Mouse (Mus musculus): ENCODE results near the gene Dglucy. TPM values are rescaled to one million over a fixed set of nuclear protein-coding genes. Genes with fewer than 3 reads are reported as not detected.

Dglucy gene
- polyA plus RNA-seq, 1 experiment from 2014 or later, result 1.9 TPM

DNA sequence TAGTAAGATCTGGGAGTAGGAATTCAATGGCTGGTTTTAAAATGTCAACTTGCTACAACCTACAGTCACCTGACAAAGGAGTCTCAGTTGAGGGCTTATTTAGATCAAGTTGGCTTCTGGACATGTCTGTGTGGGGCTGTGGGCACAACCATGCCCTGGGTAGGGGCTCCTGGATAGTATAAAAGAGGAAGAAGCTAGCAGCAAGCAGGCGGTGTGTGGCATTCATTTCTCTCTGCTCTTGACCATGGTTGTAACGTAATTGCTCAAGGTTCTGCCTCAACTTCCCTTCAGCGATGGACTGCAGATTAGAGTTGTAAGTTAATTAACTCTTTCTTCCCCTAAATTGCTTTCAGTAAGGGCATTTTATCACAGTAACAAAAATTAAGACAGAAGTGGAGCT, 73.5 kb downstream of the Dglucy start:
- no peaks in the 10 kb centered on the region for H3K9me3 ChIP-seq
- H3K4me3 ChIP-seq, result no peak overlapping the region
- 79% methylated on average over 3 of the region's 3 CpGs for WGBS
- no peaks in the 10 kb centered on the region; the same call in 1 of the 2 replicates for H3K27me3 ChIP-seq
- no peaks in the 10 kb centered on the region for H3K4me1 ChIP-seq
- H3K9ac ChIP-seq, result no peak overlapping the region
- H3K36me3 ChIP-seq, result no peaks in the 10 kb centered on the region
- ATAC-seq (ENCODE audit: low FRiP score, low read depth), result no peak
- no peak overlapping the region for H3K4me2 ChIP-seq (replicated peaks)
- no peak overlapping the region for H3K27ac ChIP-seq

DNA sequence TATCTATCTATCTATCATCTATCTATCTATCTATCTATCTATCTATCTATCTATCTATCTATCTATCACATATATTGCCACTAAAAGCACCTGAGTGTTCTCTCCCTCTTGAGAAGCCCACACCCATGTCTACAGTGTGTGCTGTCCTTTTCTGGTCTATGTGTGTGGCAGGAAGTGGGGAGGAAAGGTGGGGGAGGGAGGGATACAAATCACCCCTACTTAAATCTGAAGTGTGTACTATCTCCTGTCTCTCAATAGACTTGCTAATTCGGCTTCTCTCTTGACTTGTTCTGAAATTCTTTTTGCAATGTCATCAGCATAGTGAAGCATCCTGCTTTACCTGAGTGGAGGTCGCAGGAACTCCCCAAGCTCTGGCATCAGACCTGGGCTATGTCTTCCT, 77.5 kb downstream of the Dglucy start:
- H3K4me1 ChIP-seq, result no peaks in the 10 kb centered on the region
- H3K27ac ChIP-seq, result no peak overlapping the region
- no peak for ATAC-seq (ENCODE audit: low FRiP score, low read depth)
- no peaks in the 10 kb centered on the region for H3K9me3 ChIP-seq
- H3K4me2 ChIP-seq (replicated peaks), result no peak overlapping the region
- no peaks in the 10 kb centered on the region for H3K27me3 ChIP-seq
- no peaks in the 10 kb centered on the region for H3K36me3 ChIP-seq
- H3K4me3 ChIP-seq, result no peak overlapping the region
- 88% methylated on average over 2 of the region's 2 CpGs for whole genome bisulfite sequencing
- no peak overlapping the region for H3K9ac ChIP-seq

DNA sequence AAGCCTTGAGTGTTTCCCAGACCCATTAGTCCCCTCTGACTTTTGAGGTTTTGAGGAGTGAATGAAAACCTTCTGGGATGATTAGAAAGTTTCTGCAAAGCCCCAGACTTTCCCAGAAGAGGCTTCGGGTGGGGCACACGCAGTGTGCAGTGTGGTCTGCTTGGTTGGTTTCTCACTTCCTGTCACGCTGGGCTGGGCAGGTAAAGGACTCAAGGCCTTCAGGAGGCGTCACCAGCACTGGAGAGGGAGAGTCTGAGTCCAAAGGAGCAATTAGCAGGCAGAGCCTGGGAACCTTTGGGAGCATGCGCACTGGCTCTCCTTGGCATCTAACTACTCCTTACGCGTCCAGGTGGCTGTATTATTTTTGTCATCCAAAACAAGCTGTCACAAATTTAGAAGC, 78.9 kb downstream of the Dglucy start:
- Histone ChIP-seq H3K9ac (no peak overlapping the region), H3K4me1 (no peaks in the 10 kb centered on the region), H3K27me3 (no peaks in the 10 kb centered on the region), H3K4me3 (no peak overlapping the region), H3K27ac (no peak overlapping the region), H3K9me3 (no peaks in the 10 kb centered on the region), H3K36me3 (no peaks in the 10 kb centered on the region), H3K4me2 (replicated peaks) (no peak overlapping the region)
- 64% methylated on average over 7 of the region's 7 CpGs for WGBS
- ATAC-seq (ENCODE audit: low FRiP score, low read depth), result no peak; the same call in 1 of the 2 replicates

DNA sequence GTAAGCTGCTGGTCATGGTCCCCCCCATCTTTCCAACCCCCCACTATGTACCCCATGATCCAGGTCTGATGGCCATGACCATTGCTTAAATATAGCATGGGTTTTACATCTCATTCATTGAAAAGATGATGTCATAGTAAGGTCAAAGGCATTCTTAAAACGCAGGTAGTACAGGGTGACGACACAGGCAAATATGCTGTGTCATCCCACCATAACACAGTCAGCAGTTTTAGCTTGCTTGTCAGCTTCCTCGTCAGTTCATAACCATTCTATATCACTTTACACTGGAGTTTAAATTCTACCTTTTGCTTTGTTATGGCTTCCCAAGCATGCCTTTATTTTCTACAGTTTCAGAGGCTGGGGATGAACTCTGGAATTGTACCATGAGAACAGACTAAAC, 83.4 kb downstream of the Dglucy start:
- Histone ChIP-seq H3K9ac (no peak overlapping the region), H3K4me3 (no peak overlapping the region), H3K27ac (no peak overlapping the region), H3K36me3 (no peaks in the 10 kb centered on the region), H3K27me3 (no peaks in the 10 kb centered on the region), H3K4me2 (replicated peaks) (no peak overlapping the region), H3K4me1 (no peaks in the 10 kb centered on the region), H3K9me3 (no peaks in the 10 kb centered on the region)
- ATAC-seq (ENCODE audit: low FRiP score, low read depth), result no peak
- WGBS, result 84% methylated on average over 3 of the region's 3 CpGs

DNA sequence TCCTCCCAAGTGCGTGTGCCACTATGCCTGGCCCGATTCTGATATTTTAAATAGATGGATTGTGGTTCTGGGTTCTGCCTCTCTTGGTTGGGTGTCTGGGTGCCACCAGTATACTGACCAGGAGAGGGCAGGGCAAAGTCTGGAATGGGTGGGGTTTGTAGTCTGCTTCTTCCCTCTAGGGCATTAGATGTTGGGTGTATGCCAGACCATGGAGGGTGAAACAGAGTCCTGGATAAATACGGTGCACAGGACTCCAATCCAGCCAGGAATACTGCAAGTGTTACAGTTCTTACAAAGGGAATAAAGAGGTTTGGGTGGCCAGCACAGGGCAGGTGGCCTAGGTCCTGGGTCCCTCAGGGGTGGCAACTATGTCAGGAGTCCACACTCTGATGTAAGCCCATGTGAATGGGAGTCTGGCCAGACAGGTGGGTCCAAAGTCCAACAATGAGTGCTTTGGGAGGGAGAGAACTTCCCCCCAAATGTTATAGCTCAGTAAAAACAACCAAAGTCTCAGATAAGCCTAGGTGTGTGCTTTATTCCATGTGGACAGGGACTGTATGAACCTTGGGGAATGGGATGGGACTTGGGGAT, 84.1 kb downstream of the Dglucy start:
- H3K4me2 ChIP-seq (replicated peaks), result no peak overlapping the region
- no peak overlapping the region for H3K4me3 ChIP-seq
- no peaks in the 10 kb centered on the region for H3K9me3 ChIP-seq
- H3K36me3 ChIP-seq, result no peaks in the 10 kb centered on the region
- WGBS, result 92% methylated on average over 3 of the region's 3 CpGs
- no peak overlapping the region for H3K9ac ChIP-seq
- no peaks in the 10 kb centered on the region for H3K27me3 ChIP-seq
- H3K27ac ChIP-seq, result no peak overlapping the region
- no peak for ATAC-seq (ENCODE audit: low FRiP score, low read depth)
- H3K4me1 ChIP-seq, result peaks cover 4% of the 10 kb centered on the region; the same call in 1 of the 2 replicates

DNA sequence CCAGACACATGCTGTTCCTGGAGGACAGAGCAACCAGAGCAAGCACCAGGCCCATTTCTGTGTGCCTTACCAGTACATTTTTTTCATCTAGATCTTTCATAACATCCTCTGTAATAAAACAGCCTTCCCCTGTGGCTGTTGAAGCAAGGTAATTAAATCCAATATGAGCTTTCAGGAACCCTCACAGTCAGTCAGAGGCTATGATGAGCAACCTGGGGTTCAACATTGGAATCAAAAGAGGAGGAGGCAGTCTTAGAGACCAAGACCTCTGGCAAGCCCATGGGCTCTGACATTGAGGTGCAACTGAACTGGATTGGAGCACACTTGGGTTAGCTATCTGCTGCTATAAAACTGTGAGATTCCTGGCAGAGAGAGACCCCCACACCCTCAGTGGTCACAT, 86.2 kb downstream of the Dglucy start:
- H3K9ac ChIP-seq, result no peak overlapping the region
- H3K4me2 ChIP-seq (replicated peaks), result no peak overlapping the region
- H3K27me3 ChIP-seq, result no peaks in the 10 kb centered on the region
- H3K27ac ChIP-seq, result no peak overlapping the region
- peaks cover 2% of the 10 kb centered on the region; the same call in 1 of the 2 replicates for H3K9me3 ChIP-seq
- peaks cover 7% of the 10 kb centered on the region; the same call in 1 of the 2 replicates for H3K4me1 ChIP-seq
- no peak overlapping the region for H3K4me3 ChIP-seq
- no peaks in the 10 kb centered on the region for H3K36me3 ChIP-seq
- no peak for ATAC-seq (ENCODE audit: low FRiP score, low read depth)

DNA sequence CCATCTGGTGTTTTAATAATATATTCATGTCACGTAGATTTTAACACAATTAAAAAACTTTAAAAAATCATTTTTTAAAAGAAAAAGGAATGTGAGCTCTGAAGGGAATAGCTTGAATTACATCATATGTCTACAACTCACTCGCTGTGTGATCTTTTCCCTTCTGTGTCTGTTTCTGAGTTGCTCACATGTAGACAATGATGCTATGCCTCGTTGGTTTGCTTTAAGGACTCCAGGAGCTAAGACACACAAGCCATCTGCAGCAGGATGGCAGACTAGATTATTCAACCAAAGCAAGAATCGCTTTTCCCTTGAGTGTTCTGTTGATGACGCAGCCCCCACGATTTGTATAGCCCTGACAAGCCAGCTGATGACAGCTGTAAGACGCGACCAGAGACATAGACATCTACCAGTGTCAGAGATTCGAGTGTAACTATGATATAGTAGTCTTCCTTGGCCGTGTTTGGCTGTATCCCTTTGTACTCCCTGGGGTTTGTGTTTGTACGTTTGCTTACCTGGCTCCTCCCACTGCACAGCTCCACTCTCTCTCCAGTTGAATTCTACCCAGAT, 86.7 kb downstream of the Dglucy start:
- no peak for ATAC-seq (ENCODE audit: low FRiP score, low read depth)

DNA sequence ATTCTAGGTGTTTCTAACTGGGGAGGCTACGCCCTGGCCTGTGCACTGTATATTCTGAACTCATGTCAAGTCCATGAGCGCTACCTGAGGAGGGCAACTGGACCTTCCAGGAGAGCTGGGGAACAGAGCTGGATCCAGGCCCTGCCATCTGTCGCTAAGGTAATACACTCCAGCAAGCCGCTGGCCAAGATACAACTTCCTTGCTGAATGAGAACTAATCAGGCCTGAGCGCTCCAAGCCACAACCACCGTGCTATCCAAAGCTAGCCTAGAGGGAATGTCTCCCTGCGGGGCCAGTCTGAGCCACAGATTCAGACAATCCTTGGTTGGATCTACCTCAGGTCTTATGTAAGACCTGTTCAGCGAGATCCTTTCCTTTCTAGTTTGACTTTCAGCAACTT, 88.2 kb downstream of the Dglucy start:
- Histone ChIP-seq H3K4me2 (replicated peaks) (no peak overlapping the region), H3K4me3 (no peak overlapping the region), H3K4me1 (peaks cover 7% of the 10 kb centered on the region; the same call in 1 of the 2 replicates), H3K9ac (no peak overlapping the region), H3K27ac (no peak overlapping the region), H3K36me3 (no peaks in the 10 kb centered on the region), H3K9me3 (peaks cover 3% of the 10 kb centered on the region; the same call in 1 of the 2 replicates), H3K27me3 (no peaks in the 10 kb centered on the region)
- WGBS, result 88% methylated on average over 8 of the region's 8 CpGs
- ATAC-seq (ENCODE audit: low FRiP score, low read depth), result no peak

More for the DNA sequence above, 86.7 kb downstream of the Dglucy start:
- no peak overlapping the region for H3K4me3 ChIP-seq
- H3K36me3 ChIP-seq, result no peaks in the 10 kb centered on the region
- H3K27me3 ChIP-seq, result no peaks in the 10 kb centered on the region
- H3K4me2 ChIP-seq (replicated peaks), result no peak overlapping the region
- no peak overlapping the region for H3K9ac ChIP-seq
- H3K9me3 ChIP-seq, result peaks cover 3% of the 10 kb centered on the region; the same call in 1 of the 2 replicates
- H3K27ac ChIP-seq, result no peak overlapping the region
- WGBS, result 75% methylated on average over 11 of the region's 11 CpGs
- peaks cover 7% of the 10 kb centered on the region; the same call in 1 of the 2 replicates for H3K4me1 ChIP-seq

DNA sequence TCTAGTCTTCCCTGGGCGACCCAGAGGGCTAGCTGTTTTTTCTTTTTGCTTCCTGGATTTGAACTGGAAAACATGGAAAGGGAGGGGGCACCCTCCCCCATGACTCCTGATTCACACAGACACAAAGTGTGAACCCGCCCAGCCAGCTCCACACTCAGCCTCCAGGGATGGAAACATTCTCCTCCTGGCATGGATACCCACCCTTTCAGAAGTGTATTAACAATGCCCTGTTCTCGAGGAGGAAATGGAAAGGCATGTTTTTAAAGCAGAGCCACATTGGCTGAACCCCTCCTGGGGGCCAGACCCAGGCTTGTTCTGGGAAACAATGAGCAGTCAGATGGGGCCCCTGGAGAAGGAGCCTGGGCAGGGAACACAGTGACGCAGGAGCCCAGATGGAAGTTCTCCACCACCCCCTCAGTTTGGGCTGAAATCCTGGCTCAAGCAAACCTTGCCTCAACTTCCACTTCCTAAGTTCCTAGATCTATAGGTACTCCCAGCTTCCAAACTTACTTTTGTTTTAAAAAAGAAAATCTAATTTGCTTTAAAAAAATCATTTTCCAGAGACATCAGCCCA, 89.3 kb downstream of the Dglucy start:
- Histone ChIP-seq H3K4me1 (peaks cover 7% of the 10 kb centered on the region; the same call in 1 of the 2 replicates), H3K9ac (no peak overlapping the region), H3K4me3 (no peak overlapping the region), H3K9me3 (peaks cover 3% of the 10 kb centered on the region; the same call in 1 of the 2 replicates), H3K27me3 (no peaks in the 10 kb centered on the region), H3K27ac (no peak overlapping the region), H3K36me3 (no peaks in the 10 kb centered on the region), H3K4me2 (replicated peaks) (no peak overlapping the region)
- 63% methylated on average over 4 of the region's 4 CpGs for WGBS
- no peak for ATAC-seq (ENCODE audit: low FRiP score, low read depth)

DNA sequence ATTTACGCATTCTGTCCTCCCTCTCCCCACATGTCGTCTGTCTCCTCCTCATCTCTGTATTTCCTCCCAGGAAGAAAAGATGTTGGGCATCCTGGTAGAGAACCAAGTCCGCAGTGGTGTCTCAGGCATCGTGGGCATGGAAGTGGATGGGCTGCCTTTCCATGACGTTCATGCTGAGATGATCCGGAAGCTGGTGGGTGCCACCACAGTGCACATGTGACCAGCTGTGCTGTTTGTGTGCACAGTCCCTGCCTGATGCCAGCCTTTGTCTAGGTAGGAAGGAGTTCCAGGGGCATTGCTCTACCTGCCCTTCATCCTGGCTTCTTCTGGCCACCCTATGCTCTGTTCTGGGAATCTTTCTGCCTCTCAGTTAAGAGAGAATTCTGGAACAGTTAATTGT, 92.4 kb downstream of the Dglucy start:
- no peak for ATAC-seq (ENCODE audit: low FRiP score, low read depth)
- H3K4me1 ChIP-seq, result peaks cover 7% of the 10 kb centered on the region; the same call in 1 of the 2 replicates
- 91% methylated on average over 6 of the region's 6 CpGs for WGBS
- H3K27me3 ChIP-seq, result no peaks in the 10 kb centered on the region
- no peak overlapping the region for H3K4me2 ChIP-seq (replicated peaks)
- no peaks in the 10 kb centered on the region for H3K36me3 ChIP-seq
- H3K9me3 ChIP-seq, result peaks cover 3% of the 10 kb centered on the region; the same call in 1 of the 2 replicates
- no peak overlapping the region for H3K9ac ChIP-seq
- no peak overlapping the region for H3K4me3 ChIP-seq
- H3K27ac ChIP-seq, result no peak overlapping the region

DNA sequence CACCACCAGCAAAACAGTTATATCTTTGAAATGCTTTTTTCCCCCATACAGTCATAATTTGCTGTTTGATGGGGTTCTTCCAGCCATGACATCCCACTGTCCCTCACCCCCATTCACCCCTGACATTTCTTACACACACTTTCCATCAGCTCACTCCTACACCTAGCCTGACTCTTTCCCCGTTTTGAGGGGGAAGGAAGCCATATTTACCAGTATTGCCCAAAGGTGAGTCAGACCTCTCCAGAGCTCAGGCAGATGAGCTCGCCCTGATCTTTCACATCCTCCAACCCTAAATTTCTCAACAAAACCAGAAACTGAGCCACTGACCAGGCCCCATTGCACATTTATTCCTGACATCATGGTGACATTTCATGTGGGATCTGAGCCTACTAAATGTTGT, 93.0 kb downstream of the Dglucy start:
- Histone ChIP-seq H3K4me1 (peaks cover 7% of the 10 kb centered on the region; the same call in 1 of the 2 replicates), H3K27ac (no peak overlapping the region), H3K27me3 (no peaks in the 10 kb centered on the region), H3K4me3 (no peak overlapping the region), H3K4me2 (replicated peaks) (no peak overlapping the region), H3K9ac (no peak overlapping the region), H3K36me3 (no peaks in the 10 kb centered on the region), H3K9me3 (peaks cover 3% of the 10 kb centered on the region; the same call in 1 of the 2 replicates)
- 85% methylated on average over 2 of the region's 2 CpGs for WGBS
- no peak for ATAC-seq (ENCODE audit: low FRiP score, low read depth)

DNA sequence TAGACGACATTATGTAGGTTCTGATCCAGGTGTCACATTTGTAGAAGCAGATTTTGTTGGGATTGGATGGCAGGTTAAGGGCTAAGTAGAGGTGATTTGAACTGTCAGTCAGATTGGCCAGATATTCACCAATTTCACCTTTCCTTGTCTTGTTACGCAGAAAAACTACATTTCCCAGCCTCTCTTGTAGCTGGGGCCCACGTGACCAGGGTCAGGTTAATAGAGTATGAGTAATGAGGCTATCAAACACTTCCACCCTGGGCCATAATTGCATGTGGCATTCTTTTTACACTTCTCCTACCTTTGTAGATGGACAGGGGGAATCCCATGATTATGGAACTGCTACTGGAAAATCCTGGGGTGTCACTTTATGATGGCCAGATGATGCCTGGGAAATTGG, 94.8 kb downstream of the Dglucy start:
- Histone ChIP-seq H3K9me3 (peaks cover 3% of the 10 kb centered on the region; the same call in 1 of the 2 replicates), H3K36me3 (no peaks in the 10 kb centered on the region), H3K27ac (no peak overlapping the region), H3K27me3 (no peaks in the 10 kb centered on the region), H3K4me1 (no peaks in the 10 kb centered on the region), H3K4me2 (replicated peaks) (no peak overlapping the region), H3K4me3 (no peak overlapping the region), H3K9ac (no peak overlapping the region)
- WGBS, result 74% methylated on average over 3 of the region's 3 CpGs
- ATAC-seq (ENCODE audit: low FRiP score, low read depth), result no peak

Measured in limb, embryonic 13.5 days (tissue).